In the genomic region with DNA sequence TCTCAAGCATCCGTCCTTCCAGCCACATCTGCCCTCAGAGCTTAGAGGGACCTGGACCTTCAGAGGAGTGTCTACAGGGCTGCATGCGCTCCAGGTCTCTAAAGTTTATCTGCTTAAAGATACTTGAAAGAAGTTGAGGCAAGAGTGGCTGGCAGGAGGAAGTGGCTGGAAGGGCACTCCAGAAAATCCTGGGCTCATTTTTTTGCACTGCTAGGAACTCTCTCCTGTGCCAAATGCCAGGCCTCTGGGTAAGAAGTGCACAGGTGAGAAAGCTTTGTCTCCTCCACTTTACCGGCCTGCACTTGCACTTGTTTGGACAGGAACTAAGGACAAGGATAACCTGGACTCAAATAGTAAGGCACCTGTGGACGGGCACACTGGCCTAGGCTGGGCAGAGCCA, we compare ENCODE assay signal across 31 mouse cellular contexts.
A peak's percentile ranks its signal among the peaks of the same experiment; 100 is the strongest.
DNase-seq lines count a peak whose midpoint lies in the region; ATAC-seq lines count a peak whose summit lies in the region.
"Had no signal": no experiment of that assay in that cellular context is flagged by ENCODE, and none has a peak within 500 bp of the region (broad histone marks: within the 10 kb centered on the region; RNA-seq: fewer than 3 reads in every experiment).

No protein-coding gene starts in this region.

- H3K9me3 ChIP-seq in lung, embryonic 16.5 days (ENCODE audit: control insufficient read depth, low read length) = no peaks in the 10 kb centered on the region
- no peaks in the 10 kb centered on the region for H3K9me3 ChIP-seq in neural tube, embryonic 15.5 days (replicated peaks)
- H3K9me3 ChIP-seq: embryonic facial prominence, embryonic 10.5 days; embryonic facial prominence, embryonic 13.5 days; forebrain, embryonic 13.5 days; G1E; heart, embryonic 15.5 days; hindbrain, embryonic 13.5 days had no signal

- H3K9ac ChIP-seq in lung, embryonic 16.5 days (ENCODE audit: low read length) = no peak overlapping the region
- no peak overlapping the region for H3K9ac ChIP-seq in neural tube, embryonic 15.5 days (replicated peaks)
- H3K9ac ChIP-seq: embryonic facial prominence, embryonic 13.5 days; forebrain, embryonic 13.5 days; heart, embryonic 12.5 days; heart, embryonic 15.5 days; hindbrain, embryonic 13.5 days had no signal

- H3K4me1 ChIP-seq in lung, embryonic 16.5 days (replicated peaks; ENCODE audit: control insufficient read depth, insufficient read depth, low read length) = peaks cover 25% of the 10 kb centered on the region
- no peaks in the 10 kb centered on the region for H3K4me1 ChIP-seq in neural tube, embryonic 15.5 days

- peak; percentile 41 for ATAC-seq in lung, embryonic 16.5 days (ENCODE audit: low read depth)
- no peak for ATAC-seq in neural tube, embryonic 15.5 days (ENCODE audit: low FRiP score)
- ATAC-seq: forebrain, embryonic 13.5 days; forebrain, embryonic 16.5 days; hindbrain, embryonic 16.5 days; Patski had no signal

- WGBS in lung, embryonic 16.5 days = 64% methylated on average over 4 of the region's 4 CpGs
- WGBS in neural tube, embryonic 15.5 days = 75% methylated on average over 4 of the region's 4 CpGs

- peak overlapping the region; percentile 62 for H3K27ac ChIP-seq in lung, embryonic 16.5 days (ENCODE audit: low read length)
- H3K27ac ChIP-seq in neural tube, embryonic 15.5 days (replicated peaks) = no peak overlapping the region
- H3K27ac ChIP-seq: embryonic facial prominence, embryonic 10.5 days; embryonic facial prominence, embryonic 13.5 days; forebrain, embryonic 13.5 days; heart, embryonic 15.5 days; hindbrain, embryonic 10.5 days; hindbrain, embryonic 13.5 days had no signal

- H3K27me3 ChIP-seq in lung, embryonic 16.5 days (ENCODE audit: control insufficient read depth, insufficient read depth, low read depth, low read length) = no peaks in the 10 kb centered on the region
- no peaks in the 10 kb centered on the region for H3K27me3 ChIP-seq in neural tube, embryonic 15.5 days (replicated peaks)
- H3K27me3 ChIP-seq: CH12.LX; embryonic facial prominence, embryonic 13.5 days; forebrain, embryonic 13.5 days; heart, embryonic 12.5 days; heart, embryonic 15.5 days; hindbrain, embryonic 13.5 days; Patski had no signal

- DNase-seq in lung, adult 18-20 months = peak; percentile 8 to 44
- DNase-seq in lung, postnatal 10 days = no peak
- DNase-seq in lung, postnatal 25 days (ENCODE audit: low spot score) = peak; percentile 32
- DNase-seq in urinary bladder, postnatal 36 days (ENCODE audit: low spot score in 2 of 2) = no peak
- DNase-seq in thymus, postnatal 4 days = no peak
- DNase-seq: adrenal gland, postnatal 10 days; adrenal gland, postnatal 36 days; B cell, adult 2 months; cerebellum, adult 18-20 months; cerebellum, adult 9-10 months; cerebellum, postnatal 25 days; embryo, embryonic 11 days; gastrocnemius, postnatal 25 days; heart, adult 18-20 months; heart, postnatal 10 days; heart, postnatal 36 days had no signal

- H3K36me3 ChIP-seq in lung, embryonic 16.5 days (ENCODE audit: control insufficient read depth, insufficient read depth, low read length) = no peaks in the 10 kb centered on the region
- no peaks in the 10 kb centered on the region for H3K36me3 ChIP-seq in neural tube, embryonic 15.5 days
- H3K36me3 ChIP-seq: embryonic facial prominence, embryonic 10.5 days; embryonic facial prominence, embryonic 13.5 days; G1E; heart, embryonic 12.5 days; heart, embryonic 15.5 days; hindbrain, embryonic 10.5 days had no signal

- no peak overlapping the region for H3K4me3 ChIP-seq in lung, embryonic 16.5 days (ENCODE audit: low read length)
- no peak overlapping the region for H3K4me3 ChIP-seq in neural tube, embryonic 15.5 days (replicated peaks)
- H3K4me3 ChIP-seq: embryonic facial prominence, embryonic 10.5 days; embryonic facial prominence, embryonic 13.5 days; erythroblast, embryonic 14.5 days; forebrain, embryonic 13.5 days; heart, embryonic 12.5 days; heart, embryonic 15.5 days; hindbrain, embryonic 10.5 days; hindbrain, embryonic 13.5 days had no signal

- no peak overlapping the region for H3K4me2 ChIP-seq in lung, embryonic 16.5 days (ENCODE audit: low read depth, low read length)
- no peak overlapping the region for H3K4me2 ChIP-seq in neural tube, embryonic 15.5 days
- H3K4me2 ChIP-seq: embryonic facial prominence, embryonic 13.5 days; forebrain, embryonic 13.5 days; heart, embryonic 12.5 days; heart, embryonic 15.5 days; hindbrain, embryonic 13.5 days had no signal

Comparison
In these comparisons a context has a peak if more than half of its experiments do, and no peak if none do; other contexts are left out.
1. DNase-seq: peak in lung, adult 18-20 months (2 of 2) and lung, postnatal 25 days (single experiment); none in lung, postnatal 10 days (single experiment), urinary bladder, postnatal 36 days (0 of 2) and thymus, postnatal 4 days (single experiment).